Mouse (Mus musculus) skeletal muscle tissue, postnatal 0 days (tissue): Measurements from ENCODE around the gene Etnk1. TPM values are rescaled to one million over a fixed set of nuclear protein-coding genes. Genes with fewer than 3 reads are reported as not detected.

Source experiments
- polyA plus RNA-seq: library from polyadenylated mRNA; unstranded; fragments of >200 nt; fragmentation: Nextera tagmentation; extraction: Ambion mirVana; gene quantifications from 2 replicates; pipeline ENCODE4 v1.2.1, GENCODE M21; 2015

The Etnk1 gene
- 5.5 and 5.8 TPM in 2 replicates for polyA plus RNA-seq

DNA sequence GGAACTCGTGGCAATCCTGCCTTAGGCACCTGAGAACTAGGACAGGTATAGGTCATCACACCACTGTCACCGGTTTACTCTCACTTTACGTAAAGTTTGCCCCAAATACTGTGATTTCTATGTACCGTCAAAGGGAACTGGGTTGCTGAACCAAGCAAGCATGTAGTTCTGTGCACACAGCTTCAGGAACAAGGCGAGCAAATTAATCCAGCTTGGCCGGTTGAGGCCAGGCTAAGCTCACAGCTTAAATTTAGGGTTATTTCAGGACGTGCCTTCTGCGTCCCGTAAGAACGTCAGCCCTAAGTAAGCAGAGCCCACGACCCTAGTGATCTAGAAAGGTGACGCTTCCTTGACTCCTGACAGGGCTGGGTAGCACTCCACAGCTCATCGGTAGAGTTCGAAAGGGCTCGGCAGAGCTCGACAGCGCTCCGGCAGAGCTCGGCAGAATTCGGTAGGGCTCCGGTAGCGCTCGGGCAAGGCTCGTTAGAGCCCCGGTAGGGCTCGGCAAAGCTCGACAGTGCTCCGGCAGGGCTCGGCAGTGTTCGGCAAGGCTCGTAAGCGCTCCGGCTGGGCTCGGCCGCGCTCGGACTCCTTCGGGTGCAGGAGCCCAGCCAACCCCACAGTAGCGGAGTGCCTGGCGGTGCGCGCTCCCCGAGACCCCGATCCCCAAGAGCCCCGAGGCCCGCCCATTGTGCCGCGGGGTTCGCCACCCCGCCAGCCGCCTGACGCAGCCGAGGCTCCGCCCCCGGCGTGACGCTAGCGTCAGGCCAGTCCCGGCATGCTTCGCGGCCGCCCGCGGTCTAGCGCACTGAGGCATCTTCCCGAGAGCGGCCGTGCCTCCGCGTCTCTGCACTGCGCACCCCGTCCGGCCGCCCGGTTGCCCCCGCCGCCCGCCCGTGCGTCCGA, at the start of gene Etnk1:
TSS of gene Etnk1 (plus strand) at position 770 of the 906 bp plus-strand sequence.

Other genes starting within 250 kb of the Etnk1 start
- gene St8sia1, start 202.8 kb upstream of the Etnk1 start, polyA plus RNA-seq = 0.15 and 0.21 TPM in 2 replicates
- gene C2cd5, start 67.1 kb upstream of the Etnk1 start, polyA plus RNA-seq = 5.6 and 7.9 TPM in 2 replicates